Mouse (Mus musculus): Measurements from ENCODE around the gene Dync1li1. TPM values are rescaled to one million over a fixed set of nuclear protein-coding genes. Genes with fewer than 3 reads are reported as not detected.
A peak's percentile ranks its signal among the peaks of the same experiment; 100 is the strongest.
"Not testable (repeated sequence)": the region's sequence is repeated elsewhere in the genome, so short reads cannot be mapped to it uniquely, and the experiment has no call there.

Gene Dync1li1
- total RNA-seq, 2 experiments from 2014 or later: 13.3 to 19.1 TPM

DNA sequence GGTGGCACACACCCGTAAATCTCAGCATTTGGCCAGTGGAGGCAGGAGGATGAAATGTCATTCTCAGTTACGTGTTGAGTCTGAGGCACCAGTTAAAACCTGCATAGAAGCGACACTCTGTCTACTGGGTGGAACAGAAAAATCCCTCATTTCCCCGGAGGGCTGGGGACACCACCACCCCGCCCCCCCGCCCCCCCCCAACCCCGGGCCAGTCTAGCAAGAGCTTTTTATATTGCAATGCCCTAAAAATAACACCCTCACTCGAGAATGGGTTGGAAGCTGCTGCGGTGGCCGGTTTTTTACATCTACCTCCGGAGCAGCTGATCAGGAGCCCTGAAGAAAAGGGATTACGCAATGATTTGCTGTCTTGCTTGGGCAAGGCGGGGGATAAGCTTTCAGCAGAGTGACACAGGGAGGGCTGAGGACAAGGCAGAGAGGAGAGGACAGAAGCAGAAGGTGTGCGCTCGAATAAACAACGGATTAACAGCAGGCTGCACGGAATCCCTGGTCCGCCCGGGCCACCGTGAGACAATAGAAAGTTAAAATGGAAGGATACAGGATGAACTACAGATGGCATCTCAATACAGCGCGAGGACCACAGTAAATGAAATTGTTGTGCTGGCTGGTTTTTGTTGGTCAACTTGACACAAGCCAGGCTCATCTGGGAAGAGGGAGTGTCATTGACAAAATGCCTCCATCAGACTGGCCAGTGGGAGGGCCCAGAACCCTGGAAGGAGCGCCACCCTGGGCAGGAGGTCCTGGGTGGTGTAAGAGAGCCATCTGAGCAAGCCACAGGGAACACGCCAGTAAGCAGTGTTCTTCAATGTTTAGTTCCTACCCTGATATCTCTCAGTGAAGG, 15.7 kb upstream of the Dync1li1 start:
- ATAC-seq (replicated peaks; ENCODE audit: low FRiP score, poor library complexity, severe bottlenecking): no peak

DNA sequence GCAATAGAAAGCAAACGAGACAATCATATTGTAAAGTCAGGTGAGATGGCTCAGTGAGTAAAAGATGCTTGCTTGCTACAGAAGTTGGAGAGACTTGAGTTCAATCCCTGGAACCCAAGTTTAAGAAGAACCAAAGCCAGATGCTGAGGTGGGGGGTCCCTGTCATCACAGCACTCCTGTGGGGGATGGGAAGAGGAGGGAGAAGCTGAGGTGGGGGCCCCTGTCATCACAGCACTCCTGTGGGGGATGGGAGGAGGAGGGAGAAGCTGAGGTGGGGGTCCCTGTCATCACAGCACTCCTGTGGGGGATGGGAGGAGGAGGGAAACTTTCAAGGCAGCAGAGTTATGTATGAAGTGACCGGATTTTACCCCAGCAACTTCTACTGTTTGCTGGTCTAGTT, 15.0 kb upstream of the Dync1li1 start:
- no peak for ATAC-seq (replicated peaks; ENCODE audit: low FRiP score, poor library complexity, severe bottlenecking)

DNA sequence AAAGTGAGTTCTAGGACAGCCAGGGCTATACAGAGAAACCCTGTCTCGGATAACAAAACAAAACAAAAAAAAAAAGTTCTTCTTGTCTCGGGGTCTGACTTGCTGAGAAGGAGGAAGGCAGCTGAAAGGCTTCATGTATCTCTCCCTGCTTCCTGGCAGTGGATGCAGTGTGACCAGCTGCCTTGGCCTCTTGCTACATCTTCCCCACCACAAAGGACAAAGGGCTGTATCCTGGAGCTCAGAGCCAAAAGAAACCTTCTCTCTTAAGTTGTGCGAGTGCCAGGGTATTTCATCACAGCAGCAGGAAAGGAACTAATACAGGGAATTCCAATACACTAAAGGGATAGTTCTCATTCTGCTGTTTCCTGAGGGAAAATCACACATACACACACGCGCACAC, 10.0 kb upstream of the Dync1li1 start:
- ATAC-seq (replicated peaks; ENCODE audit: low FRiP score, poor library complexity, severe bottlenecking): no peak

DNA sequence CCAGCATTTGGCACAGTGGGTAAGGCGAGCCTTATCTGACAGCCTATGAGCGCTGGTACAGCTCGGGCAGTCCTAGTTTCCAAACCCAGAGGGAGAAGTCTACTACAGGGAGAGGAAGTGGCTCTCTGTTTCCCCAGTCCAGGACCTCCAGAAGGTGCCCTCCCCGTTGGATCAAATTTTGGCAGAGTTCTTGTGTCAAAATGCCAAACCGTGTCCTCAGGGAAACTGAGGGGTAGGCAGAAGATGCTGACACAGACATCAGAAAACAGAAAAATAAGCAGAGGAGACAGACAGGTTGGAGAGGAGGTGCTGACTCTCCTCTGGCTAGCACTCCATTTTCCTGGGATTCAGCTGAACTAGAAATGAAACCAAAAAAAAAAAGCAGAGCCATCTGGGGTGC, 8.6 kb upstream of the Dync1li1 start:
- no peak for ATAC-seq (replicated peaks; ENCODE audit: low FRiP score, poor library complexity, severe bottlenecking)

DNA sequence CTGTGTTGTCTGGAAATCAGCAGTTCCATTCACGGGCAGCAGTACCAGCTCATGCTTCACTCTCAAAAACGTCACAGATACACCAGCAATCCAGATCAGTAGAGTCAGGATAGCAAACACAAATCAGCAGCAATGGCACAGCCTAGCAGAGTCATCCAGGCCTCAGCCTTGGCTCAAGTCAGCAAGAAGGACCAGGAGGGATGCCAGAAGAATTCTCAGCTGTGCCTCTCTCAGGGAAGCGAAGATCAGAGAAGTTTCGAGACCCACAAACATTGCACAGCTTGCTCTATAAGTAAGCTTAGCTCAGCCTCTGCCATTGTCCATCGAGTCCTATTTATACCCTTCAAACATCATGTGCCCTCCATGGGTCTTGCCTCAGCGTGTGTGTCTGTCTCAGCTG, 8.1 kb upstream of the Dync1li1 start:
- no peak for ATAC-seq (replicated peaks; ENCODE audit: low FRiP score, poor library complexity, severe bottlenecking)

DNA sequence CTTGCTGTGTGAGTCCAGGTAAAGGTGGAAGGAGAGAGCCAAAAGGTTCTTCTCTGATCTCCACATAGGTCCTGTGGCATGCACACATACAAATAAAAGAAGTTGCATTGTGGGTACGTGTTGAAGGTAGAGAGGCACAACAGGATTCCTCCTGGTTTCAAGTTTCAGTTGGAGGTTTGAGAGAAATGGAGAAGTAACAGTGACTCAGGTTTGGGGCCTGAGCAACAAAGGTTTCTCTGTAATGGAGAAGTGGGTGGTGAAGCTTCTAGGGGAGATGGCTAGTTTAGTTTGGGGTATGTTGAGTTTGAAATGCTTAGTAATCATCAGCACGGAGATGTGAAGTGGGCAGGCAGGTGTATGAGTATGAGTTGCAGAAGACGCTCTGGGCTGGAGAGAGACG, 6.4 kb upstream of the Dync1li1 start:
- ATAC-seq (replicated peaks; ENCODE audit: low FRiP score, poor library complexity, severe bottlenecking): no peak

DNA sequence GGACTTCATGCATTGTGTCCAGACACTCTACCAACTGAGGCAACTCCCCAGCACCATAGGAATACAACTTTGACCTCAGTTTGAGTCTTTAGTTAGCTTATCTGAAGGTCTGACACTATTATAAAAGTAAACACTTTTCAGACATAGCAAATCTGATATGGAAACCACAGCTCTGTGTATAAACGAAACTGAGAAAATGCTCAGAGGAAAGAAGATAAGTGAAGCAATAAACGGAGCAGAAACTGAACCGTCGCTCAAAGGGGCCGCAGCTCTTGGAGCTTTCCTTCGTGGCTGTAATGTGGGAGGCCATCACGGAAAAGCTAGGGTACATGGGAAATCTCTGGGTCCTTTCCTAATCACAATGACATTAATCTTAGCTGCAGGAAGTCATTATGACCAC, 2.3 kb upstream of the Dync1li1 start:
- ATAC-seq (replicated peaks; ENCODE audit: low FRiP score, poor library complexity, severe bottlenecking): no peak

DNA sequence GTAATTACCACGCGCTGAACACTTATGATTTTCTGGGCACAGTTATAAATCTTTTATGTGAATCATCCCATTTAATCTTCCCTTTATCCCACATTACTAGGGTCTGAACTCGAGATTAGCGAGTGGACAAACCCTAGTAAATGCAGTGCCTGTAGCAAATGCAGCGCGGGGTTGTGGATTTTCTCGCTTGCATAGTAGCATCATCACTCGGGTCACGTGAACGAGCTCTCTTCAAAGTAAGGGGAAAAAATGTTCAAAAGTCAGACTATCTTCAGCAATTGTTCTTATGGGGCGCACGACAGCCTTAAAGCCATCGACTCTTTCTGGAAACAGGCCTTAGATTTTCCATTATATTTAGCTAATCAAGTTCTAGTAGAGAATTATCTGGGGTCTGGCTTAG, 951 bp upstream of the Dync1li1 start:
- ATAC-seq (replicated peaks; ENCODE audit: low FRiP score, poor library complexity, severe bottlenecking): no peak

DNA sequence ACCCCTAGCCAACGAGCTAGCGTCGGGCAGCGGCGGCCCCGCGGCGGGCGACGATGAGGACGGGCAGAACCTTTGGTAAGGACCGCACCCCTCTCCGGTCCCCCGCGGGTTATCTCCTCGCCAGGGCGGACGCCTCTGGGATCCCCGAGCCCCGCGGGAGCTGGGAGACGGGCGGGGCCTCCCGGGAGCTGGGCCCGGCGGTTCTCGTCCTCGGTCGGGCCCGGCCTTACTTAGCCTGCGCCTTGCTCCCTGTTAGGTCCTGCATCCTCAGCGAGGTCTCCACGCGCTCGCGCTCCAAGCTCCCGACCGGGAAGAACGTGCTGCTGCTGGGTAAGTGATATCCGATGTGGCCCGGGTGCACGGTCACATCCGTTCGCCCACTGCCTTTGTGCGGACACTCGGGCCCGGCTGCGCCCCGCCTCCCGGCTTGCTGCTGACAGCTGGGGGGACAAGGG, 390 bp downstream of the Dync1li1 start:
- ATAC-seq (replicated peaks; ENCODE audit: low FRiP score, poor library complexity, severe bottlenecking): peak; percentile 78

DNA sequence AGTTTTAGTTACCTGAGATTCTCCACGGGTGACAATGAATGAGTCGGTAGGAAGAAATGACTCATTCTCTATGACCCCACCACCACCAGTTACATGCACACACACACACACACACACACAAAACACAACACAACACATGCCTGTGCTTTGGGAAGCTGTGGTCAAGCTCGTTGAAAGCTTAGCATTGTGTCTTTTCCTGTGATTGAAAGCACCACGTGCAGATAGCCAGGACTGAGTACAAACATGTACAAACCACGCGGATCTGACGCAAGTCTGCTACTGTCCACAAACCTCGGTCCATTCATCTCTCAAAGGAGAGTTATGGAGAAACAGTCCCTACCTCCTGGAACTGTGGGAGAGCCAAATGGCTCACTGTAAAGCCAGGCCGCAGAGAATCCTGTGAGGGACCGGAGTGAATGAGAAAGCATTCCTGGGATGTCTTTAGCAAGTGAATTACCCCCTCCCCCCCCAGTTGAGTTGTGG, 1.6 kb downstream of the Dync1li1 start:
- no peak for ATAC-seq (replicated peaks; ENCODE audit: low FRiP score, poor library complexity, severe bottlenecking)

DNA sequence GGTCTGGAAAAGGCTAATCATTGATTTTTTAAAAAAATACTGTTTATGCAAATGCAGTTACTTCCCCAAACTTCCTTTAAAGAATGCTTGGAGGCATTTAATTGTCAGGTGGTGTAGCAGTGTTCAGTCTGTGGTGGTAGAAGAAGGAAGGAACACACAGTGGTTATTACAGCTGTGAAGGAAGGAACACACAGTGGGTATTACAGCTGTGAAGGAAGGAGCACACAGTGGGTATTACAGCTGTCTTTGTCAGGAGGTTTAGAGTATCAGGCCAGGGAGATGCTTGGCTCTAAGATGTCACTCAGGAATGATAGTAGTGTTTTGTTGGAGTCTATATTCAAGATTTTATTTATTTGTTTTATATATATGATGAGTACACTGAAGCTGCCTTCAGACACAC, 2.5 kb downstream of the Dync1li1 start:
- ATAC-seq (replicated peaks; ENCODE audit: low FRiP score, poor library complexity, severe bottlenecking): no peak

DNA sequence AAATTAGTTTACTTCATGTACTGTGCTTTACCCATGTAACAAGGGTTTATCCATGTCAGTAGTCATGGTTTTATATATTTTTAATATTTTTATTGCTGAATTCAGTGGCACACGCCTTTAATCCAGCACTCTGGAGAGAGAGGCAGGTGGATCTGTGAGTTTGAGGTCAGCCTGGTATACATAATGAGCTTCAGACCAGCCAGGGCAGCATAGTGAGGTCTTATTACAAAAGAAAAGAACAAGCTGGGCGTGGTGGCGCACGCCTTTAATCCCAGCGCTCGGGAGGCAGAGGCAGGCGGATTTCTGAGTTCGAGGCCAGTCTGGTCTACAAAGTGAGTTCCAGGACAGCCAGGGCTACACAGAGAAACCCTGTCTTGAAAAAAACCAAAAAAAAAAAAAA, 7.1 kb downstream of the Dync1li1 start:
- ATAC-seq (replicated peaks; ENCODE audit: low FRiP score, poor library complexity, severe bottlenecking): not testable (repeated sequence)

DNA sequence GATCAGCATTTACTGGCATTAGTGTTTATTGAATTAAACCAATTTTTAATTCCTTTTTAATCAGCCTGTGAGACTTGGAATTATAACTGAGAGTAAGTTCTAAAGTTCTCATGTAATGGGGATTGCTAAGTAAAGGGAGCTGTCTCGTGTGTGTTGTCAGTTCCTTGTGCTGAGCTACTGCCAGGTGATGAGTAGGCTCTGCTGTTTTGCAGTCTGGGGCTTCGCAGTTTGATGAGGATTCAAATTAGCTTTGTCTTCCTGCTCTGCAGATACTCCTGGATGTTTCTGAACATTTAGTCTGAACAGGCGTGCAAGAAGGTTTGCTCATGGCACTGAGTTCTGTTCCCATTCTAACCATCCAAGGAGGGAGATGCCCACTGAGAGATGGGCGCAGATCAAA, 8.5 kb downstream of the Dync1li1 start:
- ATAC-seq (replicated peaks; ENCODE audit: low FRiP score, poor library complexity, severe bottlenecking): no peak

DNA sequence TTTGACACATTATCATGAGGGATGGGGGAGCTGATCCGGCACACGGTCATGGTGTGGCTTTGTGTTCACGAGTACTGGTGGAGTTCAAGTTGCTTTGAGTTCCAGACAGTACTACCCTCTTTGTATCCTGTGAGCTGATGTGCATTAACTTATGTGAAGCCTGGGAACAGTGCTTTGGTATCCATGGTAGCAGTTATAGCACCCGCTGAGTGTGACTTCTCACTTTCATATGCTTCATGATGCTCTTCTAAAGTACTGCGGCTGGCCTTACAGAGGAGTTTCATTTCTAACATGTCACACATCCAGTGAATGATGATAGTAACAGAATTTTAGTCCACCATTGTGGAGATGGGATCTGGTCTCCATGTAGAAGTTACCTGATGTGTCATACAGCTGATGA, 9.3 kb downstream of the Dync1li1 start:
- no peak for ATAC-seq (replicated peaks; ENCODE audit: low FRiP score, poor library complexity, severe bottlenecking)

DNA sequence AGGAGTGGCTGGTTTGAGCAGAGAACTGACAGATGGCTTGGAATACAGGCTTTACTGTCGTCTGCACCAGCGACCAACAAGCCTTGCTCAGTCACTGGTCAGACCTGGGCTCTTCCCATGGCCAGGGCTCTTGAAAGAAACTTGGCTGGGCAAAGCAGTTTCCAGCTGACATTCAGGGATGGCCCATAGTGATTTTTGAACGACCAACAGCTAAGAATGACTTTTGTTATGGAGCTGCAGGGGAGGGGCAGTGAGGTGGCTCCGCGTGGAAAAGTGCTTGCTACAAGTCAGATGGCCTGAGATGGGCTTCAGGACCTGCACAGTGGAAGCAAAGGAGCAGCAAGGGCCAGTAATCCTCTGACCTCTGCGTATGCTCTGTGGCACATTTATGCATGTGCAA, 10.7 kb downstream of the Dync1li1 start:
- no peak for ATAC-seq (replicated peaks; ENCODE audit: low FRiP score, poor library complexity, severe bottlenecking)

DNA sequence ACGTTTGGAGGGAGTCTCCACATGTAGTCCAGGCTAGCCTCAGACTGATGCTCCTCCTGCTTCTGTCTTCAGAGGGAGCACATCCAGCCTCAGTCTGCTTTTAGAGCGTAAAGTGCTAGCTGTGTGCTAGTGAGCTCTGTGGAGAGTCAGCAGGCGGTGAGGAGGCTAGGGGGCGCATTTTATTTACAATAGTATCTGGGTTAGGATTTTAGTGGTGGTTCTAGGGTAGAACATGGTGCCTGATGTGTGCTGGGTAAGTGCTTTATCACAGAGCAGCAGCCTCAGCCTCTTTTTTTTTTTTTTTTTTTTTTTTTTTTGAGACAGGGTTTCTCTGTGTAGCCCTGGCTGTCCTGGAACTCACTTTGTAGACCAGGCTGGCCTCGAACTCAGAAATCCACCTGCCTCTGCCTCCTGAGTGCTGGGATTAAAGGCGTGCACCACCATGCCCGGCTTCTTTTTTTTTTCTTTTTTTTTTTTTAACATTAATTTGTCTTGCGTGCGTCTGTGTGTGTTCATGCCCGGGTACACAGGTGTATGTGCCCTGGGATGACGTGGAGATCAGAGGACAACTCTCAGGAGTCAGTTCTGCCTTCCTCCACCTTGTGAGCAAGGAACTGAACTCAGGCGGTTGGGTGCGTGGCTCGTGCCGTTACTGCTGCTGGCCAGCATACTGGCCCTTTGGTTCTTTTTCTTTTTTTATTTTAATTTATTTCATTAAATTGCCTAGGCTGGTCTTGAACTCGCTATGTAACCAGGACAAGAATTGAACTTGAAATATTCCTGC, 11.5 kb downstream of the Dync1li1 start:
- no peak for ATAC-seq (replicated peaks; ENCODE audit: low FRiP score, poor library complexity, severe bottlenecking)

DNA sequence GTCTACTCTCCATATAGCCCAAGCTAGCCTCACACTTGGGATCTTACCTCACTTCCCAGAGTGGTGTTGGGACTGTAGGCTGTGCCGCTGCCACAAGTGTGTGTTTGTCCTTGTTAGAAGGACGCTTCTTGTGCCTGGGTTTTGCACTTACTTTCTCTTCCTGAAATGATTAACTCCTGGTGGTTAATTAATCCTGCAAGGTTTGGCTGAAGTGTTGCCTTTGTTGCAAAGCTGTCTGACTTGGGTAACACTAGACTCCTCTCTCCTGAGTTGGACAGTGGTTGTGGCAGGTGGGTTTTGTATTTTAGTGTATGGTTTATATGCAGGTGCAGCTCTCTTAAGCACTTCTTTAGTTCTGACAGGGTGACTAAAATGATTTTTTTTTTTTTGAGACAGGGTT, 12.4 kb downstream of the Dync1li1 start:
- ATAC-seq (replicated peaks; ENCODE audit: low FRiP score, poor library complexity, severe bottlenecking): no peak

DNA sequence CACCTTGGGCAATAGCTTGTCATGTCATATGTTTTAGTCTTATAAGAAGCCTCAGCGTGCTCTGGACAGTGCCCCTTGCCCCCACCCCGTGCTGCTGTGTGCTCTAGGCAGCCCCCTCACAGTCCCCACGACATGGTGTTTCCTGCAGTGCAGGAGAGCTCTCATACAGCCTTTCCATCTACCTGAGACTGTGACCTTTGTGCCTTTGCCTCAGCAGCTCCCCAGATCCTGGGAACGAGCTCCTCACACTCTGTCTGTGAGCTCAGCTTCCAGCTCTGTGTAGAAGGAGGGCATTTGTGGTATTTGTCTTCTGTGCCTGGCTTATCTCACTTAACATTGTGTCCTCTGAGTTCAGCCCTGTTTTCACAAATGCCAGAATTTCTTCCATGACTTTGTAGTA, 13.3 kb downstream of the Dync1li1 start:
- ATAC-seq (replicated peaks; ENCODE audit: low FRiP score, poor library complexity, severe bottlenecking): no peak

DNA sequence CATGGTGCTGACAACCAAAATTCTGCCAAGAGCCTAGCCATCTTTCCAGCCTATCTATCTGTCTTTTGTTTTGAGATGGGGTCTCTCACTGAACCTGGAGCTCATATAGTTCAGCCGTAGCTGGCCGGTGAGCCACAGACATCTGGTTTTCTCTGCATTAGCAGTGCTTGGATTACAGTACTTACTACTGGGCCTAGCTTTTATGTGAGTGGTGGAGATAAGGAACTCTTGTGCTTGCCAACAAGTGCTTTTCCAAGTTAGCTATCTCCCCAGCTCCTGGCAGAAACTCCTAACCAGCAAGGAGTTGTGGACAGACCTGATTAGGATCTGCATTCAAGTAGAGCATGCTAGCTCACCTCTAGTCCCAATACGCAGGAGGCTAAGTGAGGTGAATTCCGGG, 19.2 kb downstream of the Dync1li1 start:
- ATAC-seq (replicated peaks; ENCODE audit: low FRiP score, poor library complexity, severe bottlenecking): no peak

DNA sequence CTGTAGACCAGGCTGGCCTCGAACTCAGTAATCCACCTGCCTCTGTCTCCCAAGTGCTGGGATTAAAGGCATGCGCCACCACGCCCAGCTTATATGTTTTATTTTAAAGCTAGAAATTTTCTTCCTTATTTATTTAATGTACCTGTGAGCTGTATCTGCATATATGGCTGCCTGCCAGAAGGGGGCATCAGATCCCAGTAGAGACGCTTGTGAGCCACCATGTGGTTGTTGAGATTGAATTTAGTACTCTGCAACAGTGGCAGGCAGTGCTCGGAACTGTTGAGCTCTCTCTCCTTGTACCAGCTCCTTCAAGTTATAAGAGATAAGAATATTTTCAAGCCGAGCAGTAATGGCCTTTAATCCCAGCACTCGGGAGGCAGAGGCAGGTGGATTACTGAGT, 21.8 kb downstream of the Dync1li1 start:
- ATAC-seq (replicated peaks; ENCODE audit: low FRiP score, poor library complexity, severe bottlenecking): no peak

DNA sequence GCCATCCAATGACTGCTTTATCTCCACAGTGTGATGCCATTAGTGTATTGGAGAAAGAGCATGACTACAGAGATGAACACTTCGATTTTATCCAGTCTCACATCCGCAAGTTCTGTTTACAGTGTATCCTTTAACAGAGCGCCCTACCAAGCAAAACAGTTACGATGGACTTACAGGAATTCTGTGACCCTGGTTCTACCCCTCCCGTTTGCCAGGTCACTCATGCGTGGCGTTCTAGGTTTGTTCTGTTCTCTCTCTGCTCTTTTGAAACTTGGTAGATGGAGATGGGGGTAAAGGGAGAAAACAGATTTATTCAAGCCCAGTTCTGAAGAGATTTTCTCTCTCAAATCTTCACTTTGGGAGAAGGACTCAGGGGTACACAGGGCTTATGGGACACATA, 24.9 kb downstream of the Dync1li1 start:
- no peak for ATAC-seq (replicated peaks; ENCODE audit: low FRiP score, poor library complexity, severe bottlenecking)

All from erythroblast, adult 5-6 weeks (primary cell).